In the genomic region with DNA sequence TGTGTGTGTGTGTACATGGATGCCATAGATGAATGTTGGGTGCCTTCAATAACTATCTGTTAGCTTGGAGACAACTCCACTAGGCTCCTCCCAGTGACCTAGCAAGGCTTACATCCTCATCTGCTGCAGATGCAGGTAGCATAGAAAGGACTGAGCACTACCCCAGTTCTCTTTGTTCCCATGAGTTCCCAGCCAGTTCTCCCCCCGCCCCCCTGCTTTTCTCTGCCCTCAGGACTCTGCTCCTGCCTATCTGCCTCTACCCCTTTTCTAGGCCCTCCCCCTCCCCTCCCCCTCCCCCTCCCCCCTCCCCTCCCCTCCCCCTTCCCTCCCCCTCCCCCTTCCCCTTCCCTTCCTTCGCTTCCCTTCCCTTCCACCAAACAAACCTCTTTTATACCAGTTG, we compare ENCODE assay signal across 29 mouse cellular contexts. TPM values are rescaled to one million over a fixed set of nuclear protein-coding genes. Genes with fewer than 3 reads are reported as not detected.
DNase-seq lines count a peak whose midpoint lies in the region; ATAC-seq lines count a peak whose summit lies in the region.
"Had no signal": no experiment of that assay in that cellular context is flagged by ENCODE, and none has a peak within 500 bp of the region (broad histone marks: within the 10 kb centered on the region; RNA-seq: fewer than 3 reads in every experiment).

No protein-coding gene starts in this region.

- no peak overlapping the region for H3K4me3 ChIP-seq in forebrain, embryonic 13.5 days
- no peak overlapping the region for H3K4me3 ChIP-seq in forebrain, embryonic 15.5 days
- no peak overlapping the region for H3K4me3 ChIP-seq in midbrain, embryonic 12.5 days
- no peak overlapping the region for H3K4me3 ChIP-seq in midbrain, embryonic 16.5 days (ENCODE audit: low read depth, low read length)
- H3K4me3 ChIP-seq in embryonic facial prominence, embryonic 10.5 days: no peak overlapping the region
- no peak overlapping the region for H3K4me3 ChIP-seq in limb, embryonic 10.5 days
- H3K4me3 ChIP-seq: heart, adult 2 months; heart, embryonic 13.5 days; left cerebral cortex, adult 2 months; liver, embryonic 15.5 days; lung, embryonic 15.5 days; megakaryocyte, embryonic 14.5 days had no signal

- no peak overlapping the region for H3K4me2 ChIP-seq in forebrain, embryonic 13.5 days
- H3K4me2 ChIP-seq in forebrain, embryonic 15.5 days (replicated peaks): no peak overlapping the region
- no peak overlapping the region for H3K4me2 ChIP-seq in midbrain, embryonic 12.5 days (replicated peaks)
- H3K4me2 ChIP-seq in midbrain, embryonic 16.5 days (ENCODE audit: low read length): no peak overlapping the region
- H3K4me2 ChIP-seq: heart, embryonic 13.5 days; liver, embryonic 15.5 days; lung, embryonic 15.5 days had no signal

- peaks cover 21% of the 10 kb centered on the region for H3K4me1 ChIP-seq in forebrain, embryonic 13.5 days
- H3K4me1 ChIP-seq in forebrain, embryonic 15.5 days: peaks cover 17% of the 10 kb centered on the region
- peaks cover 15% of the 10 kb centered on the region for H3K4me1 ChIP-seq in midbrain, embryonic 12.5 days
- H3K4me1 ChIP-seq in midbrain, embryonic 16.5 days (ENCODE audit: control insufficient read depth, insufficient read depth, low read length): no peaks in the 10 kb centered on the region
- H3K4me1 ChIP-seq in embryonic facial prominence, embryonic 10.5 days: peaks cover 26% of the 10 kb centered on the region
- peaks cover 37% of the 10 kb centered on the region for H3K4me1 ChIP-seq in limb, embryonic 10.5 days

- intact Hi-C loops in gastrocnemius, postnatal 36 days (cut with DNase I): no loop called here

- no peak overlapping the region for H3K27ac ChIP-seq in forebrain, embryonic 13.5 days
- no peak overlapping the region for H3K27ac ChIP-seq in forebrain, embryonic 15.5 days (replicated peaks)
- H3K27ac ChIP-seq in midbrain, embryonic 12.5 days (replicated peaks): no peak overlapping the region
- H3K27ac ChIP-seq in midbrain, embryonic 16.5 days (ENCODE audit: low read length): no peak overlapping the region
- no peak overlapping the region; the same call in 1 of the 2 replicates for H3K27ac ChIP-seq in embryonic facial prominence, embryonic 10.5 days (replicated peaks)
- peak overlapping the region; percentile 39 for H3K27ac ChIP-seq in limb, embryonic 10.5 days
- H3K27ac ChIP-seq: heart, adult 2 months; heart, embryonic 13.5 days; left cerebral cortex, adult 2 months; liver, embryonic 15.5 days; lung, embryonic 15.5 days had no signal

- 0 out of 2 replicates have a peak, but pooled peaks have one; percentile 31 for ATAC-seq in forebrain, embryonic 13.5 days
- ATAC-seq in forebrain, embryonic 15.5 days (replicated peaks): no peak
- ATAC-seq in midbrain, embryonic 12.5 days (ENCODE audit: low FRiP score, low read depth): 0 out of 2 replicates have a peak, but pooled peaks have one; percentile 30
- no peak for ATAC-seq in midbrain, embryonic 16.5 days
- ATAC-seq: CD4-positive, CD25-positive, alpha-beta regulatory T cell, adult 4 months had no signal

- no peaks in the 10 kb centered on the region for H3K36me3 ChIP-seq in forebrain, embryonic 13.5 days (ENCODE audit: poor library complexity, severe bottlenecking)
- no peaks in the 10 kb centered on the region for H3K36me3 ChIP-seq in forebrain, embryonic 15.5 days
- H3K36me3 ChIP-seq in midbrain, embryonic 12.5 days: no peaks in the 10 kb centered on the region
- H3K36me3 ChIP-seq in midbrain, embryonic 16.5 days (ENCODE audit: control insufficient read depth, insufficient read depth, low read length): no peaks in the 10 kb centered on the region
- no peaks in the 10 kb centered on the region for H3K36me3 ChIP-seq in embryonic facial prominence, embryonic 10.5 days (replicated peaks)
- H3K36me3 ChIP-seq in limb, embryonic 10.5 days: no peaks in the 10 kb centered on the region
- H3K36me3 ChIP-seq: heart, embryonic 13.5 days; liver, embryonic 15.5 days; lung, embryonic 15.5 days had no signal

- H3K9me3 ChIP-seq in forebrain, embryonic 13.5 days (replicated peaks): no peaks in the 10 kb centered on the region
- no peaks in the 10 kb centered on the region for H3K9me3 ChIP-seq in forebrain, embryonic 15.5 days
- H3K9me3 ChIP-seq in midbrain, embryonic 12.5 days: no peaks in the 10 kb centered on the region
- no peaks in the 10 kb centered on the region for H3K9me3 ChIP-seq in midbrain, embryonic 16.5 days (replicated peaks; ENCODE audit: control insufficient read depth, low read length, poor library complexity, severe bottlenecking)
- H3K9me3 ChIP-seq in embryonic facial prominence, embryonic 10.5 days: no peaks in the 10 kb centered on the region
- no peaks in the 10 kb centered on the region for H3K9me3 ChIP-seq in limb, embryonic 10.5 days (replicated peaks)
- H3K9me3 ChIP-seq: heart, embryonic 13.5 days; liver, embryonic 15.5 days; lung, embryonic 15.5 days; megakaryocyte, embryonic 14.5 days had no signal

- H3K9ac ChIP-seq in forebrain, embryonic 13.5 days: no peak overlapping the region
- H3K9ac ChIP-seq in forebrain, embryonic 15.5 days (replicated peaks): no peak overlapping the region
- H3K9ac ChIP-seq in midbrain, embryonic 12.5 days (replicated peaks): no peak overlapping the region
- H3K9ac ChIP-seq in midbrain, embryonic 16.5 days (ENCODE audit: low read depth, low read length): no peak overlapping the region
- H3K9ac ChIP-seq: forebrain, postnatal 0 days; heart, embryonic 13.5 days; liver, embryonic 15.5 days; lung, embryonic 15.5 days had no signal

- WGBS in forebrain, embryonic 13.5 days: 38% methylated on average over 2 of the region's 2 CpGs
- 17% methylated on average over 1 of the region's 2 CpGs for WGBS in forebrain, embryonic 15.5 days
- 56% methylated on average over 2 of the region's 2 CpGs for WGBS in midbrain, embryonic 12.5 days
- 58% methylated on average over 1 of the region's 2 CpGs for WGBS in midbrain, embryonic 16.5 days
- 64% methylated on average over 2 of the region's 2 CpGs for WGBS in embryonic facial prominence, embryonic 10.5 days
- 59% methylated on average over 2 of the region's 2 CpGs for WGBS in limb, embryonic 10.5 days

- H3K27me3 ChIP-seq in forebrain, embryonic 13.5 days: peaks cover 8% of the 10 kb centered on the region; the same call in 1 of the 2 replicates
- H3K27me3 ChIP-seq in forebrain, embryonic 15.5 days: no peaks in the 10 kb centered on the region
- no peaks in the 10 kb centered on the region for H3K27me3 ChIP-seq in midbrain, embryonic 12.5 days
- H3K27me3 ChIP-seq in midbrain, embryonic 16.5 days (ENCODE audit: control insufficient read depth, insufficient read depth, low read depth, low read length): no peaks in the 10 kb centered on the region
- no peaks in the 10 kb centered on the region for H3K27me3 ChIP-seq in embryonic facial prominence, embryonic 10.5 days (replicated peaks; ENCODE audit: low read depth, poor library complexity, severe bottlenecking)
- H3K27me3 ChIP-seq in limb, embryonic 10.5 days (ENCODE audit: low read depth, poor library complexity, severe bottlenecking): no peaks in the 10 kb centered on the region
- H3K27me3 ChIP-seq: lung, embryonic 15.5 days had no signal

- peak; percentile 26 for DNase-seq in embryonic facial prominence, embryonic 10.5 days (ENCODE audit: low spot score)
- no peak for DNase-seq in limb, embryonic 10.5 days (ENCODE audit: low spot score)
- DNase-seq in gastrocnemius, postnatal 36 days: no peak
- DNase-seq: adrenal gland, postnatal 25 days; cerebellum, adult 9-11 months; forebrain, postnatal 0 days; gastrocnemius, postnatal 25 days; heart, adult 2 months; heart, postnatal 14 days; kidney, adult 18-20 months; kidney, postnatal 10 days; left cerebral cortex, postnatal 4 days; liver; lung, postnatal 36 days; right cerebral cortex, postnatal 14 days; spleen, adult 18-20 months had no signal

RNA-seq across cellular contexts. Expression of gene 1700013F07Rik, which starts 23.8 kb away (rescaled TPM):
- 0.92 and 1.1 TPM in 2 replicates for polyA plus RNA-seq in forebrain, embryonic 13.5 days (2015; fragmentation: Nextera tagmentation; extraction: Ambion mirVana)
- polyA plus RNA-seq in forebrain, embryonic 15.5 days (2015; fragmentation: Nextera tagmentation; extraction: Ambion mirVana): 1.8 and 2.4 TPM in 2 replicates
- 0.45 and 0.56 TPM in 2 replicates for polyA plus RNA-seq in midbrain, embryonic 12.5 days (2016; fragmentation: Nextera tagmentation; extraction: Ambion mirVana)
- 3.1 and 4.4 TPM in 2 replicates for polyA plus RNA-seq in midbrain, embryonic 16.5 days (2015; fragmentation: Nextera tagmentation; extraction: Ambion mirVana)
- polyA plus RNA-seq in embryonic facial prominence, embryonic 10.5 days (2016; fragmentation: Nextera tagmentation; extraction: Ambion mirVana): 0.38 TPM in 1 of 2 replicates, not detected in the other
- 0.20 TPM in 1 of 2 replicates, not detected in the other for polyA plus RNA-seq in limb, embryonic 10.5 days (2016; fragmentation: Nextera tagmentation; extraction: Ambion mirVana)
- not detected for total RNA-seq in gastrocnemius, postnatal 36 days (2021)
- total RNA-seq: adrenal gland, postnatal 25 days; ES-E14; gastrocnemius, postnatal 25 days; heart, adult 2 months; heart, postnatal 14 days; neutrophil, adult 5-6 weeks had no signal
- polyA plus RNA-seq: embryonic facial prominence, embryonic 11.5 days; heart, embryonic 13.5 days; liver, embryonic 15.5 days had no signal

RNA-seq across cellular contexts. Expression of gene 5330417C22Rik, which starts 26.2 kb away (rescaled TPM):
- polyA plus RNA-seq in forebrain, embryonic 13.5 days (2015; fragmentation: Nextera tagmentation; extraction: Ambion mirVana): 4.3 and 6.4 TPM in 2 replicates
- polyA plus RNA-seq in forebrain, embryonic 15.5 days (2015; fragmentation: Nextera tagmentation; extraction: Ambion mirVana): 9.4 and 12.9 TPM in 2 replicates
- 4.2 and 4.9 TPM in 2 replicates for polyA plus RNA-seq in midbrain, embryonic 12.5 days (2016; fragmentation: Nextera tagmentation; extraction: Ambion mirVana)
- 20.8 and 21.5 TPM in 2 replicates for polyA plus RNA-seq in midbrain, embryonic 16.5 days (2015; fragmentation: Nextera tagmentation; extraction: Ambion mirVana)
- 0.40 and 0.64 TPM in 2 replicates for polyA plus RNA-seq in embryonic facial prominence, embryonic 10.5 days (2016; fragmentation: Nextera tagmentation; extraction: Ambion mirVana)
- polyA plus RNA-seq in limb, embryonic 10.5 days (2016; fragmentation: Nextera tagmentation; extraction: Ambion mirVana): 0.28 and 0.40 TPM in 2 replicates
- total RNA-seq in gastrocnemius, postnatal 36 days (2021): under 1 TPM; 0.05 to 0.25 TPM
- total RNA-seq: gastrocnemius, postnatal 25 days; neutrophil, adult 5-6 weeks had no signal

RNA-seq across cellular contexts. Expression of gene Tmem167b, which starts 52.1 kb away (rescaled TPM):
- polyA plus RNA-seq in forebrain, embryonic 13.5 days (2015; fragmentation: Nextera tagmentation; extraction: Ambion mirVana): 59.5 and 61.9 TPM in 2 replicates
- 64.7 and 68.7 TPM in 2 replicates for polyA plus RNA-seq in forebrain, embryonic 15.5 days (2015; fragmentation: Nextera tagmentation; extraction: Ambion mirVana)
- polyA plus RNA-seq in midbrain, embryonic 12.5 days (2016; fragmentation: Nextera tagmentation; extraction: Ambion mirVana): 59.6 and 66.4 TPM in 2 replicates
- polyA plus RNA-seq in midbrain, embryonic 16.5 days (2015; fragmentation: Nextera tagmentation; extraction: Ambion mirVana): 55.8 and 60.3 TPM in 2 replicates
- polyA plus RNA-seq in embryonic facial prominence, embryonic 10.5 days (2016; fragmentation: Nextera tagmentation; extraction: Ambion mirVana): 31.0 and 33.0 TPM in 2 replicates
- polyA plus RNA-seq in limb, embryonic 10.5 days (2016; fragmentation: Nextera tagmentation; extraction: Ambion mirVana): 25.2 and 34.9 TPM in 2 replicates
- total RNA-seq in gastrocnemius, postnatal 36 days (2021): 10 to 100 TPM; 12.3 to 14.0 TPM

Comparison
In these comparisons a context has a peak if more than half of its experiments do, and no peak if none do; other contexts are left out.
1. ATAC-seq: peak in forebrain, embryonic 13.5 days (single experiment) and midbrain, embryonic 12.5 days (single experiment); none in forebrain, embryonic 15.5 days (single experiment) and midbrain, embryonic 16.5 days (single experiment).